Mouse (Mus musculus): ENCODE data around the gene Ncbp3.

GRCm38 (mm10) chr11:73024236-73024904 lies 23.2 kb upstream of the Ncbp3 start:
- TF ChIP-seq MAFK (IDR thresholded peaks at IDR 0.05; ENCODE audit: insufficient read depth, low read depth, low read length), result no peak
- no peak for TF ChIP-seq CHD2 (IDR thresholded peaks at IDR 0.05; ENCODE audit: low read depth, low read length)
- TF ChIP-seq ZNF384 (IDR thresholded peaks at IDR 0.05; ENCODE audit: low read depth, low read length), result no peak

Data from ES-E14 (cell line).